In genomic region chr1:90232491-90232885, GRCm38 (mm10) we compare ENCODE assay signal across 13 mouse cellular contexts. TPM values are rescaled to one million over a fixed set of nuclear protein-coding genes. Genes with fewer than 3 reads are reported as not detected.
A peak's percentile ranks its signal among the peaks of the same experiment; 100 is the strongest.
DNase-seq lines count a peak whose midpoint lies in the region.
"Had no signal": no experiment of that assay in that cellular context is flagged by ENCODE, and none has a peak within 500 bp of the region (broad histone marks: within the 10 kb centered on the region; RNA-seq: fewer than 3 reads in every experiment).

No protein-coding gene starts in this region.

- peak; percentile 34 for DNase-seq in gastrocnemius, postnatal 14 days
- DNase-seq in gastrocnemius, postnatal 25 days: no peak
- peak; percentile 49 for DNase-seq in layer of hippocampus, adult 9-11 months
- no peak for DNase-seq in layer of hippocampus, adult 18-20 months (ENCODE audit: low spot score in 2 of 2)
- peak; percentile 48 for DNase-seq in testis, postnatal 10 days (ENCODE audit: low spot score)
- no peak for DNase-seq in testis, postnatal 14 days (ENCODE audit: low spot score)
- no peak for DNase-seq in heart, adult 9 months (ENCODE audit: low spot score in 2 of 2)
- DNase-seq: adrenal gland, postnatal 36 days; cerebellum, adult 18-20 months; gastrocnemius, postnatal 36 days; thymus, postnatal 25 days had no signal

- intact Hi-C loops in gastrocnemius, postnatal 14 days (cut with DNase I; ENCODE audit: low total_unique reads): no loop called here

RNA-seq across cellular contexts. Expression of gene Ackr3, which starts 28.7 kb away (rescaled TPM):
- 10 to 100 TPM; 14.1 to 16.2 TPM for total RNA-seq in gastrocnemius, postnatal 14 days (2021)
- 10 to 100 TPM; 10.5 to 13.2 TPM for total RNA-seq in gastrocnemius, postnatal 25 days (2021)
- total RNA-seq in layer of hippocampus, adult 18-20 months (2021): 10 to 100 TPM; 15.5 to 15.9 TPM
- total RNA-seq: megakaryocyte progenitor cell, adult 5-6 weeks; MEL had no signal

Comparison
In these comparisons a context has a peak if more than half of its experiments do, and no peak if none do; other contexts are left out.
1. DNase-seq: peak in gastrocnemius, postnatal 14 days (single experiment), layer of hippocampus, adult 9-11 months (single experiment) and testis, postnatal 10 days (single experiment); none in gastrocnemius, postnatal 25 days (single experiment), layer of hippocampus, adult 18-20 months (0 of 2), testis, postnatal 14 days (single experiment) and heart, adult 9 months (0 of 2).